Mouse (Mus musculus) stomach, postnatal 0 days (tissue): Measurements from ENCODE around the gene Rps6kl1.

Experiments used
- CTCF ChIP-seq: IDR thresholded peaks from 2 replicates; pipeline ENCODE4 v1.5.1; 2016; ENCODE audit warnings: antibody characterized with exemption, low read depth, mild to moderate bottlenecking, moderate library complexity
- EP300 ChIP-seq: optimal IDR thresholded peaks from 2 replicates; pipeline ENCODE3; 2016; ENCODE audit warnings: antibody characterized with exemption

DNA sequence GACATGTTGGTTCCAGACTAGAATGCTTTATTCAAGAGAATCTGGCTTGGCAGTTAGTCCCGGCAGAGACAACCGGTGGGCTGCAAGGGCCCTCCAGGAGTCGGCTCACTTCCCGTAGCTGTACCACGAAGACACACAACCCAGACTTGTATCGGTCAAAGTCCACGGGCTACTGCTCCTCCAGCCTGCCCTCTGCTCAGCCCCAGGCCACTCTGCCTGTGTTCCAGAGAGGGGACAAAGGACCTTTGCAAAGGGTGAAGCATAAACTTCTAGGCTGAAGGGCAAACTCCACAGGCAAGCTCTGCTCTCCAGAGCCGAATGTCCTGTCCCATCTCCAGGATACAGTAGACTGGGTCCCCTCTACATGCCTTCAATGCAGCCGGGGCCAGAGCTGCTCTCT lies 15.6 kb upstream of the Rps6kl1 start:
- TF ChIP-seq CTCF = no peak
- TF ChIP-seq EP300 = no peak
